Mouse (Mus musculus): ENCODE data around the gene Erbb4. TPM values are rescaled to one million over a fixed set of nuclear protein-coding genes. Genes with fewer than 3 reads are reported as not detected.
"Not testable (repeated sequence)": the region's sequence is repeated elsewhere in the genome, so short reads cannot be mapped to it uniquely, and the experiment has no call there.

The Erbb4 gene
- total RNA-seq, 2 experiments from 2014 or later = 0.89 to 1.7 TPM

- no peak for DNase-seq (ENCODE audit: low spot score in 2 of 2)
Measured at GRCm38 (mm10) chr1:68872976-68873634, 234.8 kb downstream of the Erbb4 start.

GRCm38 (mm10) chr1:68860341-68860740, 247.5 kb downstream of the Erbb4 start:
- no peak for DNase-seq (ENCODE audit: low spot score in 2 of 2)

DNA sequence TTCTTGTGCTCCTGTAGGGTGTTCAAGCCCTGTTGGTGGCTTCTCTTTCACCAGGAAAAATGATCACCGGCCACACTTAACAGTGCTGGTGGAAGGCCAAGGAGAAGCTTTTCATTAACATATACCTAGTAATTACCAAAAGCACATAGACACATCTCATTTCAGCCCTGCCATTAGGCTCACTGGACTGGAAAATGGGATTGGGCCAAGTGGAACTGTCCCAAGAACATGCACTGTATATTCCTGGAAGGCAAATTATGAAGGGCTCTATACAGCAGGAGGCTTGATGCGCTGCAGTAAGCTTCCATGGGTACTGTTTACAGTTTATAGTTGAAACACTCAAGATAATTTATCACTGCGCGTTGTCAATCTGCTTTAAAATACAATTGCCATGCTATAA, 248.4 kb downstream of the Erbb4 start:
- DNase-seq (ENCODE audit: low spot score in 2 of 2) = no peak

GRCm38 (mm10) chr1:68839352-68839751, 268.5 kb downstream of the Erbb4 start:
- no peak for DNase-seq (ENCODE audit: low spot score in 2 of 2)

DNA sequence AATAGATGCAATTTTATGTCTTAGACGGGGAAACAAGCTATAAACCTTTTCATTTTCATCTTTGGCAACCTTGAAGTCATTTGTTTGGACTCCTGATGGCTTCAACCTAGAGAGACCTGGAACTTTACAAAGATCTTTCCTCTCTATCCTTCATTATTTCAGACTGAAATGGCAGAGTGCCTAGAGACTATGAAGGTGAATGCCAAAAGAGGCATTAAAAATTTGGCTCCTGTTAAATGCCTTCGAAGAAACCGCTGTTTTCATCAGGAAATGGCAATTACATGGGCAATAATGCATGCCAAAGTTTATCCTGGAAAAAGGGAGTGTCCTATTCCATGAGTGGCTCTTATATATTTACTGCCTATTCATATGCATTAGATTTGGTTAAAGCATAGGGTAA, 273.2 kb downstream of the Erbb4 start:
- no peak for DNase-seq (ENCODE audit: low spot score in 2 of 2)

DNA sequence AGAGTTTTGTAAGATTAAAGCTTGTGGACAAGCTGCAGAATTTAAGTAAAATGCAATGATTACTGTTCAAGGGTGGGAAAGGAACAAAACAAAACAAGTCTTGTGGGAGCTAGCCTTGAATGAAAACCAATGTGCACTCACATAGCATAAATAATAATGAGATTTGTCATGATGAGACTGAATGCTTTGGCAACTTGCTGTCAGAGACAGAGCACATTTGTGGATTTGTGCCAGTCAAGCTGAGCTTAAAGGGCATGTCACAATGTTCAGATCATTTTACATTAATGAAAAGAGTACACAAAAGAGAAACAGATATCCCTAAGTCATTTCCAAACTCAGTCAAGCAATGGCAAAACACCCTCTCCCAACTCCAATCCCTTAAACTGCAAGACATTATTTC, 275.8 kb downstream of the Erbb4 start:
- no peak for DNase-seq (ENCODE audit: low spot score in 2 of 2)

DNA sequence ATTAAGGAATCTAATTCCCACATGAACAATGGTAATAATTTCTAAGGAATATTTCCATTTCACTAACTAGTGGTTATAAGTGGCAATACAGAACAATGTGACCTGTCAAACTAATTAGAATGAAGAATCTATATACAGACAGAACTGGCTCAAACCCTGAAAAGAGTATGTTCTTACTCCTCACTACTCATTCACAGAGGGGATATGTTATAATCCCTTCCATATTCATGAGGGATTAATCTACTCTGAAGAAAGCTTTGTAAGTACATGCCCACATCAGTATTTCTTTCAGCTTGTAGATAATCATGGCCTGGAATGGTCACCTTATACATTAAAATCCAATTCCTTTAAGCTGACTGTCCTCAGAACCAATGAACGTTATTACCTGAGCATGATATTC, 276.3 kb downstream of the Erbb4 start:
- DNase-seq (ENCODE audit: low spot score in 2 of 2) = no peak

GRCm38 (mm10) chr1:68830501-68831239, 277.2 kb downstream of the Erbb4 start:
- DNase-seq (ENCODE audit: low spot score in 2 of 2) = no peak

- DNase-seq (ENCODE audit: low spot score in 2 of 2) = no peak
Measured at GRCm38 (mm10) chr1:68823116-68823644, 284.7 kb downstream of the Erbb4 start.

DNA sequence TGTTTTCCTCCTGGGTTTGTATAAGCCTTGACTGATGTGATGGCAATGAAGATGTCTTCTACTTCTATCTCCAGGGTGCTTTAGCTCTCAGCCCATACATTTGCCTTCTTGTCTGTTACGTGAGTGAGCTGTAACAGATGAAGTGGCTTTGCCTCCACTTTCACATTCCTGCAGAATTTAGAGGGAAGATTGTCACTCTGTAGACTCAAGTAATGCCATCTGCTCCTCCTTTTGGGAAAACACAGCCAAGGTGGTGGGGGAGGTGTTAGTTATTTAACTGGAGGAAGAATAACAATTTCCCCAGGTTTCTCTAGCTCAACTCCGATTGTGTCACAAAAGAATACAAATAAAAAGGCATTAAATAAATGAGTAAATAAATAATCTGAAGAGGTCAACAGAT, 301.1 kb downstream of the Erbb4 start:
- no peak for DNase-seq (ENCODE audit: low spot score in 2 of 2)

DNA sequence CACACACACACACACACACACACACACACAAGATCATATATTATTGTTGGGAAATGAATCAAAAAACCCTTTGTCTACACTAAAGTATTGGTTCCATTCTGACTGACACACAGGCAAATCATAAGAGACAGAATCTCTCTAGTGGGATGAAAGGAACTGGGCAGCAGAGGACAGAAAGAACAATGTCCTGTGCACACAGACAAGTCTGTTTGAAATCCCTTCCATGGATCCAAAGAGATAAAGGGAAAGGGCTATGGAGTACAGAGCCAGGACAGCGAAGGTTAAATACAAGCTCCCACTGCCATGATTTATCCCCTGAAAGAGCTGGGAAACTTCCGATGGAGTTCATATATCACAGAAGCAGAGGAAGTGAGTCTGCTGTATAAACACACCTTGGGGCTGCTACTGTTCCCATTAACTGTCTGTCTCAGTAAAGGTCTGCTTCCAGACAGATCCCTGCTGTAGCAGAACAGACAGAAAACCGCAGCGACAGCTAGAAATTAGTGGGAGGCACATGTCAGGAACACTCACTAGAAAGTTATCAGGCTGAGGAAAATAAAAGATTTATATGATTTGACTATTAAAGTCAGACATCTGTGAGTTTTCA, 320.3 kb downstream of the Erbb4 start:
- no peak for DNase-seq (ENCODE audit: low spot score in 2 of 2)

- no peak for DNase-seq (ENCODE audit: low spot score in 2 of 2)
Measured at GRCm38 (mm10) chr1:68780653-68781052, 327.2 kb downstream of the Erbb4 start.

DNA sequence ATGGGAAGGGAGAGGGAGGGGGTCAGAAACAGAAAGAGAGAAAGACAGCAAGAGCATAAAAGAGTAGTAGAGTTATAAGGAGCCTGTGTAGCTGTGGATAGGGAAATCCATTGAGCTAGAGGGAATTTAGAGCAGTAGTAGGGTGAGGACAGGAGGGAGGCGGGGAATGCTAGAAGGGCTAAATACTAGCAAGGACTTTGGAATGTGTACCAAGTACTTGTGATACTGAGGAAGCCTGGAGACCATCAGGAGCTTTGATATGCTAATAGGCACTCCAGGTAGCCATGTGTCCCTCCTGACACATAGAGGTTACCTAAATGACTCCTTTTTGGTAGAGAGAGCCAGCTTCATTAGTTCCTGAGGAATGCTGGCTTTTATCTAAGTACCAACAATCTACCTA, 327.8 kb downstream of the Erbb4 start:
- DNase-seq (ENCODE audit: low spot score in 2 of 2) = no peak

DNA sequence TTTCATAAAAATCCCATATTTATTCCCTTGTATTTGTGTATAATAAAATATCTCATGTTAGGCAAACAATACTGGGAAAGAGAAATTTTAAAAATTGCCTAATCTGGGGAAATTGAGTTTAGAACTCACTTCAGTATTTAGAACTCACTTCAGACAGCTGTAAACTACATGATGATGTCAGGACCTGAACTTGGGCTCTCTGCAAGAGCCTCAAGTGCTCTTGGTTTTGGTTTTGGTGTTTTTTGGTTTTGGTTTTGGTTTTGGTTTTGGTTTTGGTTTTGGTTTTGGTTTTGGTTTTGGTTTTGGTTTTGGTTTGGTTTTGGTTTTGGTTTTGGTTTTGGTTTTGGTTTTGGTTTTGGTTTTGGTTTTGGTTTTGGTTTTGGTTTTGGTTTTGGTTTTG, 341.8 kb downstream of the Erbb4 start:
- DNase-seq (ENCODE audit: low spot score in 2 of 2) = not testable (repeated sequence)

GRCm38 (mm10) chr1:68762456-68762855, 345.4 kb downstream of the Erbb4 start:
- DNase-seq (ENCODE audit: low spot score in 2 of 2) = no peak

GRCm38 (mm10) chr1:68748976-68749375, 358.9 kb downstream of the Erbb4 start:
- DNase-seq (ENCODE audit: low spot score in 2 of 2) = no peak

DNA sequence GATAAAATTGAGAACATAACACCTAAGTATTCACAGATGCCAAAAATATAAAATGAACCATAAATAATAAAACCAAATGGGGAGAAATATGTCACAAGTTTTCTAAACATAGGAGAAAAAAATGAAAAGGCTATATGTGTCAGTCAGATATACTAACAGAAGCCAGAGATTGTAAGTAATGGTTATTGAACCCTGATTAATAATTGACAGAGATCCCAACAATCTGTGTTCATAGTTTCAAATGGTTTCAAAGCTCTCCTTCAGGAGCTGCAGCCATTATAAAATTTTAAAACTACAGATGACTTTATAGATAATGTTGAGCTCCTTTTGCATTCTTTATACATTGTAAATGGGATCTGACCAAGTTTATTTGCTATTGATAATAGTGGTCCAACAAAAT, 426.4 kb downstream of the Erbb4 start:
- no peak for DNase-seq (ENCODE audit: low spot score in 2 of 2)

DNA sequence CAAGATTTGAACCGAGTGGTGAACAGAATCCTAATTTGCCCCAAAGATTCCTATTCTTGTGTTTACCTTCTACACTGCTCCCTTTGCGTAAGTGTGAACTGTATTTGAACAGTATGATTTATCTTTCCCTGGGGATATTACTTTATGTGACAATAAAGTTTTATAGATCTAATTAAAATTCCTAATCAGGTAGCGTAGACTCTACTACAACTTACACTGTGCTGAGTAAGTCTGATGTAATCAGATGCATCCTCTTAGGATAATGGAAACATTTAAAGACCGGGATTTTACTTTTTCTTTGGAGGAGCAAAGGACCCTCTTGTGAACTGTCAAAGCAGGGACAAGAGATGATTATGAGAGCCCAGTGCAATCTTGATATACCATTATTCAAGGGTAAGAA, 433.2 kb downstream of the Erbb4 start:
- no peak for DNase-seq (ENCODE audit: low spot score in 2 of 2)

GRCm38 (mm10) chr1:68666831-68667601, 440.8 kb downstream of the Erbb4 start:
- DNase-seq (ENCODE audit: low spot score in 2 of 2) = no peak

DNA sequence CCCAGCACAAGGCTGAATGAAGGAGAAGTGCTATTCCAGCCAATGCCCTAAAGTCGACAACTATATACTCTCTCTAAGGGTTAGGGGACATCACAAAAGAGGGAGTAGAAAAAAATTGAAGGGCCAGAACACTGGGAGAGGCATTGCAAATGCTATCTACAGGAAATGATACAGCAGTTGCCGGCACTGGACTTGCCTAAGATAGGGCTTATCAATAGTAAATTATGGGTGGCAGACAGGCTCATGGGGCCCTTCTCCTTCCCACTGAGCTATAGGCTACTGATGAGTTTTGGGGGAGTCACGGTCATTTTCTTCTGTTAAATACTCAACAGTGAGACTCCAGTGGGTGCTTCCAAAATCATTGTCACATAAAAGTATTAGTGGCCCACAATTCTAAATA, 517.4 kb downstream of the Erbb4 start:
- DNase-seq (ENCODE audit: low spot score in 2 of 2) = no peak

DNA sequence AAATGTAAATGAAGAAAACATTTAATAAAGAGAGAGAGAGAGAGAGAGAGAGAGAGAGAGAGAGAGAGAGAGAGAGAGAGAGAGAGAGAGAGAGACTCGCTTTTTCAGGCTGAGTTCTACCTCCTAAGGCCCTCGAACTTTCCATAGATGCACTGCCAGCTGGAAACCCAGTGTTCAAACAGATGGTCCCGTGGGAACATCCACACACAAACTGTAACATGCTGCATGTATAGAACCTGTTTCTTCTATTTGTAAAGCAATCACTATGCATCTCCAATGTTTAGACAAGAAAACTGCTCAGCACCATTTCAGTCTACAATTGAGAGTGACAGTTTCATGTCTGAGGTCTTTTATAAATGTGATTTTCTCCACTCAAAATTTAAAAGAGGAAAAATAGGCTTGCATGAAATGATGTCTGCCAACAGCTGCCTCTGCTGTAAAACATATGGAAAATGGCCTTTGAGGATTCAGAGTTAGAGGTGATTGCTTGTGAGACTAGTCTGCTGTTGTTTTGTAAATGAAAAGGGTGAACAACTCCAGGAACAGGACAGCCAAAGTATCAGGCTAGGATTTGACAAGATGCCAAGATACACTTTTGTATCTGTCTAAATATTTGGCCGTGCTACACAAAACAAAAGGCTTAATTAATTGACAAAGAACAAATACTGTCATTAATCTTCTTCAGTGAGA, 533.9 kb downstream of the Erbb4 start:
- no peak for DNase-seq (ENCODE audit: low spot score in 2 of 2)
